Mouse (Mus musculus): Measurements from ENCODE around the gene Gsx1.

DNA sequence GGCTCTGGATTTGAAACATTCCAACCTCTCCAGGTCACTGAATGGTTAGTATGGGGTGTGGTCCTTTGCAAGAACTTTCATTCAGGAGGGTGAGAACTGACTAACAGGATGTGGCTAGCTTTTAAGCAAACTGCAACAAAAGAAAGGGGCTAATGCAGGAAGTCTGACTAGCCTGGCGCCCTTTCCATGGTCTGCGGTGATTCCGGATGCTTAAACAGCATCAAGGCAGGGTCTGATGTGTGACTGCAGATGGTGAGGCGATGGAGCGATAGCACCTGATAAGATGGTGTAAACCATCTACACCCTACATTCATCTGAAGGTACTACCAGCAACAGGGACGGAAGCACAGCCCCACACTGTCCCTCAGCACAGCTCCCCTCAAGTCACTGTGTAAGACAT lies 29.2 kb upstream of the Gsx1 start:
- TF ChIP-seq CTCF (IDR thresholded peaks at IDR 0.05; ENCODE audit: insufficient read depth, low read length) (no peak), POLR2A (IDR thresholded peaks at IDR 0.05; ENCODE audit: borderline replicate concordance, extremely low read depth, low read depth, low read length) (no peak)

Measured in lung, adult 2 months (tissue).